Mouse (Mus musculus) testis, adult 2 months (tissue): Measurements from ENCODE around the gene Taar3.

Experiments
- CTCF ChIP-seq: fragments of 200-500 bp; IDR thresholded peaks from 2 replicates; pipeline ENCODE4 v1.5.1; 2012; ENCODE audit warnings: low read depth, mild to moderate bottlenecking, inconsistent platforms, low read length, moderate library complexity; ENCODE audit not compliant: control insufficient read depth, insufficient read depth, insufficient replicate concordance
- POLR2A ChIP-seq: fragments of 200-500 bp; IDR thresholded peaks from 2 replicates; pipeline ENCODE4 v1.6.1; 2012; ENCODE audit warnings: low read depth, mild to moderate bottlenecking, inconsistent platforms, low read length, moderate library complexity; ENCODE audit not compliant: control insufficient read depth

DNA sequence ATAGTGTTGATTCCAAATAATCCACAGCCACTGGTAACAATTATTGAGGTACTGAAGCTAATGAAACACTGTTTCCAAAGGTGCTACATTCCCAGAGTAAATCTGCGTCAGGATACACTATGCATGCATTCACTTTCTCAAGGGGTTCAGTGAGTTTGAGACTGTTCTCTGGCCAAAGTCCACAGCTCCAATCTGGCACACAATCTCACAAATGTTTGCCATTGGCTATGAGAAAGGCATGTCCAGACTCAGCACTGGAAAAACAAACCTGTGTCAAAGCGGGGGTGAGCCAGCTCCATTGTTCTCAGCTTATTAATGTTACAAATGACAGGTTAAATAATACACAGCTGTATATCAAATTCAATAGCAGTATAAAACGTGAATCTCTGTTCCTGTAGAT, 9.7 kb downstream of the Taar3 start:
- TF ChIP-seq POLR2A (no peak), CTCF (no peak)
